Mouse (Mus musculus) myocyte (in vitro differentiated cells): ENCODE measurements around the gene Psmb7.
A peak's percentile ranks its signal among the peaks of the same experiment; 100 is the strongest.

Source experiments
- MAX ChIP-seq: IDR thresholded peaks from one replicate; pipeline ENCODE4 v1.6.1; 2011; ENCODE audit warnings: low read depth, mild to moderate bottlenecking, control low read depth
- MYOG ChIP-seq, 3 experiments: IDR thresholded peaks; one replicate each; pipeline ENCODE4 v1.6.1; 2011; ENCODE audit warnings: control low read depth in 2 of 3, low read depth in 2 of 3, mild to moderate bottlenecking in 2 of 3; ENCODE audit not compliant: insufficient read length in 2 of 3, control insufficient read depth in 1 of 3, insufficient read depth in 1 of 3
- POLR2A ChIP-seq: IDR thresholded peaks from one replicate; pipeline ENCODE4 v1.6.1; 2011; ENCODE audit warnings: low read depth, mild to moderate bottlenecking, control low read depth, moderate library complexity; ENCODE audit not compliant: insufficient read length
- POLR2AphosphoS2 ChIP-seq: IDR thresholded peaks from one replicate; pipeline ENCODE4 v1.6.1; 2011; ENCODE audit warnings: low read depth, control low read depth; ENCODE audit not compliant: insufficient read length

GRCm38 (mm10) chr2:38658338-38658836, 14.5 kb upstream of the Psmb7 start:
- TF ChIP-seq MAX: no peak
- no peak for TF ChIP-seq POLR2A
- peak; percentile 21 to 83 (median 74) for TF ChIP-seq MYOG (IDR thresholded peaks at IDR 0.05; ENCODE audit: control insufficient read depth in 1 of 3, insufficient read depth in 1 of 3, insufficient read length in 2 of 3, low read depth in 2 of 3)
- no peak for TF ChIP-seq POLR2AphosphoS2
